Mouse (Mus musculus): ENCODE results near the gene Igfbp2.
A peak's percentile ranks its signal among the peaks of the same experiment; 100 is the strongest.

Igfbp2 gene

DNA sequence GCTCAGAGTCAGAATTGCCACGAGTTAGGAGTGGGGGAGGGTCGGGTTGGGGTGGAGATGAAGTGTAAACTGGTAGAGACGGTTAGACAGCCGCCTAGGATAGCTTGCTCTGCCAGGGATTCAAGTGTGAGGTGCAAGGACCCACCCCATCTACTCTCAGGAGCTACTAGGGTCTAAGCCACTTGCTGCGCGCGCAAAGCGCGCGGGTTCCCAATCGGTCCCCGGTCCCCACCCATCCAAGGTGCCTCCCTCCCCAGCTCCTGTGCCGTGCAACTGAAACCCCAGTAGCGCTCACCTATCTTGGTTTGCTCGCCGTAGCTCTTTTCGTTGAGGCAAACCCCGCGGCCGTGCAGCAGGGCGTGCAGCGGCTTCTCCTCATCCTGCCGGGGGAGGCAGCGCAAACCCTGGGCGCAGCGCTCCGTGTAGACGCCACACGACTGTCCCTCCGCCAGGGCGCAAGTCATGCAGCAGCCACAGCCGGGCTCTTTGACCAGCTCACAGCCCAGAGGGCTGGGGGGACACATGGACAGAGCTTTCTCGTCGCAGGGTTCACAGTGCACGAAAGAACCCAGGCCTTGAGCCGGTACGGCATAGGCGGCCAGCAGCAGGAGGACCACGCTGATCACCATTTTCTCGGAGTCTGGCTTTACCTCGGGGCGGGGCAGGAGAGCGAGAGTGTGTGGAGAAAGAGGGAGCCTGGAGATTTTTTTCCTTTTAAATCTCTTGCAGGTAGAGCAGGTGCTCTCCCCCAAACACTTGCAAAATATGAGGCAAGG, 49.4 kb downstream of the Igfbp2 start:
- DNase-seq = peak in 1 of 2 experiments; percentile 60

DNA sequence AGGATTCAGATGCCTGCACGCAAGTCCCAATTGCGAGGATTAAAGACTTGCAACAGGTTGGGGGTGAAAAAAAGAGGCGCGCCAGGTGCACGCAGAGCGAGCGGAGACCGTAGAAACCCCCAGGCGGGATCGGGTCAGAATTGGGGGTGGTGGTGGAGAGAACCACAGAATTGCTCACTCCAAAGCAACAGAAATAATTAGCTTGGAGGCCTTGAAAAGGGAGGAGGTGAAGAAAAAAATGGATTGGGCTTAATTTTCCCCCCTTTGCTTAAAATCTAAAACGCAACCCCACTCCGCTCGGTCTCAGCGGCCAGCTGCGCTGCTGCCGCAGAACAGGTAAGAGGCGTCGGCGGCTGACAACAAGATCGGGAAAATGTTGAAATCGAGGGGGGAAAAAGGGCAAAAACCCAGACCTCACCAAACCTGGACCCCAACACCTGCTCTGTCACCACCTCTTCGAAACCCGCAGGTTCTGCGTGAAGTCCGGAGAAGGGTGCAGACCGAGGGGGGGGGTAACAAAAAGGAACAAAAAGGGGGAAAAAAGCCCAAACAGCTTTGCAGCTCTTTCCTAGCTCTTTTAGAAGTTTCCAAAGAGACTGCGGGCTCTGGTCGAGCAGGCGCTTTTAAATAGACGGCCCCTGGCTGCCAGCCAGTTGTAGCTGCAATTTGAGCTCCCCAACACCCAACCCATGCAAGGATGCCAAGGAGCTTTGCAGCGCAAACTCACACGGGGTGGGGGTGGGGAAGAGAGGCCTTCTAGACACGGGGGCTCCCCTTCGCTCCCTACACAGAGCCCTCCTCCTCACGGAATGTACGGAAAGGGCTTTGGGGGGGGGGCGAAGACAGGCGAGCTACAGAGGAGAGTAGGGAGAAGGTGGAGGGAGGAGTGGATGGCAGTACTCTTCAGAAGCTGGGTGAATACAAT, 50.2 kb downstream of the Igfbp2 start, which contains the start of gene Igfbp5:
TSS of gene Igfbp5 (minus strand) at position 598 of the 925 bp plus-strand sequence.
- peak; percentile 76 to 89 for DNase-seq

DNA sequence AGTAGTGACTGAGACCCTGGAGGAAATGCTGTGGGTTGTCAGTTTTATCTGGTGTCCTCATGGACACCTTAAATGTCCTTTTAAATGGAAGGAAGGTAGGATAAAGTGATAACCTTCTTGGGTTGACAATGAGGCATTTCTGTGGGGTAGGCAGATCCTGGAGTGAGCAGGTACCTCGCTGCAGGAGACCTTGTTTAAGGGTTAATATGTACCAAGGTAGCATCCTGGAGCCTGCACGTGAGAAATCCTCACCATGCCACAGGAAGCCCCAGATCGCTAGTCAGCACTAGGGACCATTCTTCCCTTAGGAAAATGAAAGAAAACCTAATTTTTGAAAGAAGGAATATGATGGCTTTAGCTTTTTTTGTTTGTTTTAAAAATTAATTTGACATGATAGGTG, 51.4 kb downstream of the Igfbp2 start:
- DNase-seq = peak in 1 of 2 experiments; percentile 54

DNA sequence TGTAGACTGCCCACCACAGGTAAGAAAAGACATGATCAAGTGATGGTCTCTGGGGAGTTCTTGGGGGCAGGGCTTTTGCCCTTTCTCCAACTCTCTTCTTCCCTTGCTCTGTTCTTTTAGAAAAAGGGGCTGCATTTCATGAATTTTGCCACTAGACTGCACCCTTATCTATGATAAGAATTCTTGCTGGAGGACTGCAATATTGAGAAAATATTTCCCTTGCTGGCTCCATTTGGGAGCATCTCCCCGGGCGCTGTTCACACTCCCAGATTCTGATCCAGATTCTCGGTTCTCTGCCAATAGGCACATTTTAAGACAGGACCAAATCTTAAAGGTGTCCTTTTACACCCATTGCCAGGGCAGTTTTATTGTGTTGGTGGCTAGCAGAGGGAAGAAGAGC, 51.8 kb downstream of the Igfbp2 start:
- no peak for DNase-seq

DNA sequence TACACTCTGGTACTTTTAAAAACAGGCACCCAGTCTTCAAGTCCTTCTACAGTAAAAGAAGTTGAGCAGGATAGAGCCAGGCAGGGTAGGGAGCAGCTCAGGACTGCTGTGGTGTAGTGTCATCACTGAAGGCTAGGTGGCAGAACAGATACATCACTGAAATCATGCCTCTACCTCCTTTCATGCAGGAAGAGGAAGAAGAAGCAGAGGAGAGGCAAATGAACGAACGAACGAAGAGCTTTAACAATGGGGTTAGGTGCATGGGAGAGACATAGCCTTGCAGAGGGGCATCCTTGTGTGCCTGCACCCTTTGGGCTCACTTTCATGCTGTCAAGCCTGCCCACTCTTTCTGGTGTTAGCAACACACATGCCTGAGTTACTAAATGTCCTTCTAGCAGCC, 53.6 kb downstream of the Igfbp2 start:
- DNase-seq = peak; percentile 67 to 69

DNA sequence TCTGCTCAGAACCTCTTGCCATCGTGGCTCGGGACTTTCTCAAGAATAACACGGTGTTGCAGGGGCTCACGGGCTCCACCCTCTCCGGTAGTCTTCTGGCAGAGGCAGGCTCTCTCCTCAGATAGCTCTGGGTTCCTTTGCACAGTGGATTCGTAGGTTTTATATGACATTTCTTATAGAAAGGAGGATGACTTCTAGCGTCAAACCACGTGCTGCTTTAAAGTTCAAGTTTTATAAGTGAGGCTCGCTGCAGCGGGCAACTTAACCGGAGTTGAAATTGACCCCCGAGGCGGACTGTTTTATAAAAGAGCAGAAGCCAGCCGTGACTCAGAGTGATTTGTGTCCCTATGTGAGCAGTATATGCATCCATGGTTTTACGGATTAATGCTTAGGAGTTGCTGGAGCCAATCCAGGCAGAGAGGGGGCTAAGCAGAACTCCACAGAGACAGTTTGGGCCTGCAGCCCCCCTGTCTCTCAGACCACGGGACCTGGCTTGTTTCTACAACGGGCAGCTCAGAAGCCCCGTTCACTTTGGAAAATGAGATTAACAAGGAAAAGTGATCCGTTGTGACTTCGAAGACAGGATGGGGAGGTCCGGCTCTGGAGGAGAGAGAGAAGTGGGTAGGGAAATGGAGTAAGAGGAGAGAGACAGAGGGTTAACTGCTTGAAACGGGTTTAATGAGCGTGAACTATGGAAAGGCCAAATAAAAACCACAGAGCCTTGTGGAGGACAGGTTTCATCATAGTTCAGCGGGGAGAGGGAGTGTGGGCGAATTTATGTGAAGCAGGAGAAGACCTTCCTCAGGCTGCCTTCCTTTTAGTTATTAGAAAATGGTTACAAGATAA, 54.4 kb downstream of the Igfbp2 start:
- no peak for DNase-seq

DNA sequence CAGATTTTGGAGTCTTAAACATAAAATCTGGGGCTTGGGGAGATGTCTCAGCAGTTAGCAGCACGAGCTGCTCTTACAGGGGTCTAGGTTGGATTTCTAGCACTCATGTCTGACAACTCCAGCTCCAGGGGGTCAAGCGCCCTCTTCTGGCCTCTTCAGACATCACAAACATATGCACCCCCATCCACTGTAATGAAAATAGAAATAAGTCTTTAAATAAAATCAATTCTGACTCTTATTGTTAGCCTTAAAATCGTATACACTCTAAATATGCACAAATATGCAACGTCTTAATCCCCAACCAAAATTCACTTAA, 55.0 kb downstream of the Igfbp2 start:
- no peak for DNase-seq

DNA sequence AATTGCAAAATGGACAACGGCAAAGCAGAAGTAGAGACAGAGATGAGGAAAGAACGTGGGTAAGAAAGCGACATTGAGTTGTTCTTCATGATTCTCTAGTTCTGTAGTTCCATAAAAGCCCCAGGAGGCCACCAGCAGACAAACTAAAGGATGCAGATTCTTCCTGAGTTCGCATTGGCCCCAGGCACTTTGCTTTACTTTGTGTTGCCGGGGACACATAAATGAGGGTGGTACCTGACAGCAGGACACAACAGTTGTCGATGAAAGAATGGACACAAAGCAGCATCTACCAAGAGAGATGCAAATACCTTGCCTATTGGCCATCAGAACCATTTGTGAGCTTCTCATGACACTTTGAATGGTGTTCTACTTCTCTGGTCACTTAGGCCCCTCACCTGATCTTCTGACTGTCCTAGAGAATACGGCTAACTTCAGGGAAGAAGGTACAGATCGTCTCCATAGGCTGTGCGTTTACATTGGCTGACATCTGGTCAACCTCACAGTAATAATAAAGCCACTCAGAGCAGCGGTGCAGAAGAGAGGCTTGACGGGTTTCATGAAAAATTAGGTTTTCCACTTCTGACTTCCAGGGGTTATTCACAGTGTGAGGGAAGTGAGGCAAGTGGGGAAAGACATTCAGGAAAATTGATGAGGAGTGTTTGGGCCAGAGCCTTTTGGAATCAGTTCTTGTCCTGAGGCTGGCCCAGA, 61.0 kb downstream of the Igfbp2 start:
- DNase-seq = no peak

DNA sequence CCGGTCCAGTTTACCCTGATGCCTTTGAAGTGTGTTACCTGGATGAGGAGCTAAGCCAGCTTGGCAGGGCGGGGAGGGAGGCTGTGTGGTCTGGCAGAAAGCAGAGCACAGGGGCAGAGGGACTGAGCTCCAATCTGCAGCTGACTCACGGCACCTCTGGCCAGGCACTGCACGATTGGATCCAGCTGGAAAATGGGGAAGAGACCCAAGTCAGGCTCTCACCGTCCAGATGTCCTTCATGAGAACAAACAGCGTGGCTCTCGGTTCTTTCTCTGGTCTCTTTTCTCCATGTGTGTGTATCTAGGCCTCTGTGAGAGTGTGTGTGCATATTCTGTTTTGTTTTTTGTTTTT, 61.5 kb downstream of the Igfbp2 start:
- DNase-seq = no peak

DNA sequence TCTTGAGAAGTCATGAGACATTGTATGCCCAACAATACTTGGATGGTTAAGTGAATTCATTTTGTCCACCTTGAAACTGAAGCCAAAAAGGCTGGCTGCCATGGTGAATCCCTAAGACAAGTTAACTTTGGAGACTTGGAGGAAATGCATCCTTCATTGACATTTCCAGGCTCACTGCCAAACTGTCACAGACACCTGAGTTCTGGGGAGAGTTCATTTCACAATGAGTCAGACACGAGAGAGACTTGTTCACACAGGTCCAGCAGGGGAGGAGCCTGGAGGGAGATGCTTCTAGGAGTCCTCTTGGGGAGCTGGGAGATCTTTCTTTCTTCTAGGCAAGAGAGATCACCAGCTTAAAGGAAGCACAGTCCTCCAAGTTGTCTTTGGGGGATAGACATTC, 63.6 kb downstream of the Igfbp2 start:
- peak in 1 of 2 experiments; percentile 15 for DNase-seq

DNA sequence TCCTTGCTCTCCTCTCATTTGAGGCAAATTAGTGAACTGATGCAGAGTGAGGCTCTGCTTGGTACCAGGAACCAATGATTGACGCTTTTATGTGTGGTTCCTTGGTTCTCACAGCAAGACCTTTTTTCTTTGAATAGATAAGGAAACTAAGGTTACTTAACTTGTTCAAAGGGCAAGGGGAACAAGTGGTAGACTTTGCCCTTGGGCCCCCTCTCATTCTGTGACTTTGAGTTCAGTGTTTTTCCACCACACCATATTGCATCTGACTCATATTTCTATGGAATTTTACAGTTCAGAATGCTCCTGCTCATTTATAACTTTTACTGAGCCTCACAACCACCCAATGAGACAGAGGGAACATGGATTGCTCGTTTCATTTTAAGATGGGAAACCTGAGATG, 71.5 kb downstream of the Igfbp2 start:
- DNase-seq = no peak
